Mouse (Mus musculus): ENCODE measurements around the gene Necap2.

- TF ChIP-seq POLR2A (IDR thresholded peaks at IDR 0.05; ENCODE audit: borderline replicate concordance, insufficient read depth, low read length) (no peak), CTCF (IDR thresholded peaks at IDR 0.05; ENCODE audit: borderline replicate concordance, insufficient read depth, low read depth, low read length) (no peak)
Measured at GRCm38 (mm10) chr4:141086862-141087261, 8.7 kb upstream of the Necap2 start.

Measured in cerebellum, adult 2 months (tissue).